Mouse (Mus musculus) kidney, embryonic 14.5 days (tissue): Measurements from ENCODE around the gene Ube4a. TPM values are rescaled to one million over a fixed set of nuclear protein-coding genes. Genes with fewer than 3 reads are reported as not detected.

Source experiments
- ATAC-seq: fragments of 200-750 bp; cut with Nextera tagmentation; 2 replicates; pipeline ENCODE4 v1.8.0; 2017; ENCODE audit warnings: moderate number of reproducible peaks, mild to moderate bottlenecking, moderate TSS enrichment, moderate library complexity; ENCODE audit not compliant: low FRiP score, low TSS enrichment
- H3K27ac ChIP-seq: fragments of 300-500 bp; sonication (generic); 2 replicates; pipeline ENCODE4 v1.5.1; 2014; ENCODE audit warnings: low read depth, mild to moderate bottlenecking, low read length, moderate library complexity, mixed read lengths
- H3K27me3 ChIP-seq: fragments of 300-500 bp; sonication (generic); 2 replicates; pipeline ENCODE4 v1.6.1; 2014; ENCODE audit warnings: mild to moderate bottlenecking, low read length; ENCODE audit not compliant: control insufficient read depth, insufficient read depth
- H3K36me3 ChIP-seq: fragments of 300-500 bp; sonication (generic); 2 replicates; pipeline ENCODE4 v1.6.1; 2014; ENCODE audit warnings: low read length, mixed read lengths; ENCODE audit not compliant: control insufficient read depth, insufficient read depth
- H3K4me1 ChIP-seq: fragments of 300-500 bp; sonication (generic); 2 replicates; pipeline ENCODE4 v1.6.1; 2014; ENCODE audit warnings: low read length, mixed read lengths; ENCODE audit not compliant: control insufficient read depth, insufficient read depth
- H3K4me2 ChIP-seq: fragments of 300-500 bp; sonication (generic); replicated peaks from 2 replicates; pipeline ENCODE4 v1.6.1; 2014; ENCODE audit warnings: low read depth, mild to moderate bottlenecking, low read length
- H3K4me3 ChIP-seq: fragments of 300-500 bp; sonication (generic); 2 replicates; pipeline ENCODE4 v1.5.1; 2014; ENCODE audit warnings: mild to moderate bottlenecking, low read length
- H3K9ac ChIP-seq: fragments of 300-500 bp; sonication (generic); 2 replicates; pipeline ENCODE4 v1.6.1; 2014; ENCODE audit warnings: low read depth, mild to moderate bottlenecking, low read length, moderate library complexity
- H3K9me3 ChIP-seq: fragments of 300-500 bp; sonication (generic); 2 replicates; pipeline ENCODE4 v1.6.1; 2016; ENCODE audit warnings: low read length; ENCODE audit not compliant: control insufficient read depth
- WGBS: fragments of 180-500 bp; shearing (Covaris S2); extraction: QIAGEN DNeasy Blood & Tissue Kit; methylation state at CpG from one replicate; pipeline ENCODE4 v1.1.7; 2014; 5-methylcytosine and 5-hydroxymethylcytosine counted together
- polyA plus RNA-seq: library from polyadenylated mRNA; unstranded; fragments of >200 nt; fragmentation: Nextera tagmentation; extraction: Ambion mirVana; gene quantifications from 2 replicates; pipeline ENCODE4 v1.2.1, GENCODE M21; 2014

The Ube4a gene
- polyA plus RNA-seq, 1 experiment from 2014 or later: 38.2 TPM

DNA sequence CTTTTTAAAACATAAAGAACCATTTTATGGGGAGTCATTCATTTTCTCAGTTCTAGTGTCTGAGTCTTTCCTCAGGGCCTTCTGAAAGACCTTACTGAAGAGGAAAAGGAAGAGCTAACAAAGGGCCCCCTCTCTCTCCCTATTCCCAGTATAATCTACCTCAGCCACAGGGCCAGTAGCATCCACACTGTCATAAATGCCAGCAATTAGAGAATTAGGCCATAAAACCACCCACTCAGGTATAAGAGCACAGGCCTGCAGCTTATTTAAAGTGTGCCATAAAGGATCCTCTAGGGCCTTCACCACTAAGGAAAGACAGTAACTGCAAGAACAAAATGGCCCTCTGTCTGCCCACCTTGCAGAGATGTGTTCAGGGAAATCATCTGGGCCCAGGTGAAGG is 91.2 kb downstream of the Ube4a start:
- Histone ChIP-seq H3K9me3 (no peaks in the 10 kb centered on the region), H3K9ac (no peak overlapping the region), H3K36me3 (no peaks in the 10 kb centered on the region; the same call in 1 of the 2 replicates), H3K4me2 (no peak overlapping the region), H3K27me3 (no peaks in the 10 kb centered on the region), H3K4me1 (peaks cover 35% of the 10 kb centered on the region), H3K4me3 (no peak overlapping the region), H3K27ac (no peak overlapping the region)
- no peak for ATAC-seq

DNA sequence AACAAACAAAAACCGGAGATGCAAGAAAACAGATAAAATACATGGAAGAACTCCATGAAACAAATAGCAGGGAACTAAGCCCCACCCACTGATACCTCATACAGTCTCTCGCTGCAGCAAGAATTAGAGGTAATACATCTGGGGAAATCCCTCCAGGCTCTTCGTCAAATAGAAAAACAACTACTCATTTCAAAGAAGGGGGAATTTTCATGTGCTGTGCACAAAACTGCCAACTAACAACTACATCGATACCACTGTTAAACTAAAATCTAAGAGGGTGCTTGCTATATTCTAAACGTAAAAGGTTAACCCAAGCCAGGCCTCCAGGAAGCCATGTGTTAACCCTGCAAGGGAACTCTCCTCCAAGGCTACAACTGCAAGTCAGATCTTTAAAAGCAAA is 91.7 kb downstream of the Ube4a start:
- ATAC-seq: no peak
- Histone ChIP-seq H3K4me1 (peaks cover 31% of the 10 kb centered on the region), H3K9me3 (no peaks in the 10 kb centered on the region), H3K4me3 (no peak overlapping the region), H3K27me3 (no peaks in the 10 kb centered on the region), H3K9ac (no peak overlapping the region), H3K36me3 (no peaks in the 10 kb centered on the region; the same call in 1 of the 2 replicates), H3K4me2 (no peak overlapping the region), H3K27ac (no peak overlapping the region)
- 46% methylated on average over 5 of the region's 5 CpGs for WGBS

Other genes starting within 250 kb of the Ube4a start
- gene Phldb1, start 230.4 kb downstream of the Ube4a start, polyA plus RNA-seq: 24.9 and 28.7 TPM in 2 replicates
- 116 and 219 TPM in 2 replicates for gene Arcn1, start 197.8 kb downstream of the Ube4a start, polyA plus RNA-seq
- gene Ift46, start 197.7 kb downstream of the Ube4a start, polyA plus RNA-seq: 122 and 131 TPM in 2 replicates
- gene Tmem25, start 166.3 kb downstream of the Ube4a start, polyA plus RNA-seq: 8.1 and 10.8 TPM in 2 replicates
- gene Ttc36, start 162.5 kb downstream of the Ube4a start, polyA plus RNA-seq: 22.5 and 31.0 TPM in 2 replicates
- gene Kmt2a, start 84.3 kb downstream of the Ube4a start, polyA plus RNA-seq: 14.9 and 15.2 TPM in 2 replicates
- gene Atp5l, start 44.9 kb downstream of the Ube4a start, polyA plus RNA-seq: 674 and 931 TPM in 2 replicates
- gene Cd3g, start 14.8 kb upstream of the Ube4a start, polyA plus RNA-seq: not detected in 2 replicates
- gene Cd3d, start 16.2 kb upstream of the Ube4a start, polyA plus RNA-seq: not detected in 2 replicates
- not detected in 2 replicates for gene Cd3e, start 44.0 kb upstream of the Ube4a start, polyA plus RNA-seq
- gene Mpzl2, start 74.2 kb upstream of the Ube4a start, polyA plus RNA-seq: 11.0 and 22.2 TPM in 2 replicates
- 2.3 and 3.0 TPM in 2 replicates for gene Mpzl3, start 89.6 kb upstream of the Ube4a start, polyA plus RNA-seq
- 0.46 TPM in 1 of 2 replicates, not detected in the other for gene Jaml, start 113.6 kb upstream of the Ube4a start, polyA plus RNA-seq
- 4.6 and 5.3 TPM in 2 replicates for gene Scn2b, start 152.2 kb upstream of the Ube4a start, polyA plus RNA-seq
- 0.11 and 0.16 TPM in 2 replicates for gene Scn4b, start 172.8 kb upstream of the Ube4a start, polyA plus RNA-seq
- gene BC049352, start 216.4 kb upstream of the Ube4a start, polyA plus RNA-seq: not detected in 2 replicates
- 0.26 and 1.1 TPM in 2 replicates for gene Tmprss4, start 238.5 kb upstream of the Ube4a start, polyA plus RNA-seq